Mouse (Mus musculus): ENCODE measurements around the gene Zfp74. TPM values are rescaled to one million over a fixed set of nuclear protein-coding genes. Genes with fewer than 3 reads are reported as not detected.

Gene Zfp74
- polyA plus RNA-seq, 1 experiment from 2014 or later: 18.0 TPM

DNA sequence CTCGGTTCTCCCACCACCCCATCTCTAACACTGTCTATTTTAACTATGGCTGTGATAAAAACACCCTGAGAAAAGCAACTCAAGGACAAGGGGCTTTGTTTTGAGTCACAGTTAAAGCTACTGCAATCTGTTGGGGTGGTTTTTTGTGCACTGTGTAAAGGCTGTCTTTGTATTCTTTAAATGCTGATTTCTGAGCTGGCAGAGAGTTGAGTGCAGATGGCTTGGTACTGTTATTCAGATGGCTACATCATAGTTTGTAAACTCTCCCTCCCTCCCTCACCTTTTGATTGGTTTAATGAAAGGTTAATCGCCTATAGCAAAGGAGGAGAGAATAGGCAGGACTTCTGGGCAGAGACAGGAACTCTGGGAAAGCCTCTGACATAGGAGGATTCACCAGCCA is 9.7 kb downstream of the Zfp74 start:
- WGBS: 79% methylated on average over 2 of the region's 2 CpGs

GRCm38 (mm10) chr7:29943720-29944119 is 10.2 kb downstream of the Zfp74 start:
- Histone ChIP-seq H3K4me1 (replicated peaks) (no peaks in the 10 kb centered on the region), H3K27me3 (no peaks in the 10 kb centered on the region), H3K4me2 (no peak overlapping the region), H3K9ac (replicated peaks) (no peak overlapping the region), H3K27ac (no peak overlapping the region), H3K36me3 (peaks cover 56% of the 10 kb centered on the region), H3K4me3 (replicated peaks) (no peak overlapping the region), H3K9me3 (no peaks in the 10 kb centered on the region)
- no peak for ATAC-seq (ENCODE audit: insufficient number of reproducible peaks, insufficient read depth, low FRiP score, low TSS enrichment, low read depth)
- WGBS: 76% methylated on average over 2 of the region's 2 CpGs

More for the DNA sequence above, 9.7 kb downstream of the Zfp74 start:
- no peaks in the 10 kb centered on the region for H3K4me1 ChIP-seq (replicated peaks)
- H3K27me3 ChIP-seq: no peaks in the 10 kb centered on the region
- H3K36me3 ChIP-seq: peaks cover 60% of the 10 kb centered on the region
- no peak overlapping the region for H3K4me2 ChIP-seq
- no peak for ATAC-seq (ENCODE audit: insufficient number of reproducible peaks, insufficient read depth, low FRiP score, low TSS enrichment, low read depth)
- no peak overlapping the region for H3K27ac ChIP-seq
- no peak overlapping the region for H3K9ac ChIP-seq (replicated peaks)
- no peak overlapping the region for H3K4me3 ChIP-seq (replicated peaks)
- H3K9me3 ChIP-seq: no peaks in the 10 kb centered on the region

GRCm38 (mm10) chr7:29942740-29943139 is 11.1 kb downstream of the Zfp74 start:
- Histone ChIP-seq H3K27me3 (no peaks in the 10 kb centered on the region), H3K9me3 (no peaks in the 10 kb centered on the region), H3K4me3 (replicated peaks) (no peak overlapping the region), H3K4me1 (replicated peaks) (no peaks in the 10 kb centered on the region), H3K9ac (replicated peaks) (no peak overlapping the region), H3K36me3 (peaks cover 57% of the 10 kb centered on the region), H3K4me2 (no peak overlapping the region), H3K27ac (no peak overlapping the region)
- ATAC-seq (ENCODE audit: insufficient number of reproducible peaks, insufficient read depth, low FRiP score, low TSS enrichment, low read depth): no peak
- 61% methylated on average over 2 of the region's 2 CpGs for WGBS

GRCm38 (mm10) chr7:29941027-29941426 is 12.9 kb downstream of the Zfp74 start:
- Histone ChIP-seq H3K27me3 (no peaks in the 10 kb centered on the region), H3K36me3 (peaks cover 68% of the 10 kb centered on the region)
- WGBS: 90% methylated on average over 11 of the region's 11 CpGs

GRCm38 (mm10) chr7:29938856-29939255 is 15.0 kb downstream of the Zfp74 start:
- H3K9me3 ChIP-seq: no peaks in the 10 kb centered on the region
- WGBS: 90% methylated on average over 6 of the region's 6 CpGs
- no peak for ATAC-seq (ENCODE audit: insufficient number of reproducible peaks, insufficient read depth, low FRiP score, low TSS enrichment, low read depth)
- H3K27ac ChIP-seq: no peak overlapping the region
- no peak overlapping the region for H3K9ac ChIP-seq (replicated peaks)
- no peaks in the 10 kb centered on the region for H3K4me1 ChIP-seq (replicated peaks)
- no peak overlapping the region for H3K4me3 ChIP-seq (replicated peaks)
- peaks cover 86% of the 10 kb centered on the region for H3K36me3 ChIP-seq
- no peak overlapping the region for H3K4me2 ChIP-seq
- no peaks in the 10 kb centered on the region for H3K27me3 ChIP-seq

More at GRCm38 (mm10) chr7:29941027-29941426, 12.9 kb downstream of the Zfp74 start:
- H3K27ac ChIP-seq: no peak overlapping the region
- H3K9me3 ChIP-seq: no peaks in the 10 kb centered on the region
- H3K9ac ChIP-seq (replicated peaks): no peak overlapping the region
- H3K4me3 ChIP-seq (replicated peaks): no peak overlapping the region
- no peaks in the 10 kb centered on the region for H3K4me1 ChIP-seq (replicated peaks)
- no peak overlapping the region for H3K4me2 ChIP-seq
- ATAC-seq (ENCODE audit: insufficient number of reproducible peaks, insufficient read depth, low FRiP score, low TSS enrichment, low read depth): no peak

DNA sequence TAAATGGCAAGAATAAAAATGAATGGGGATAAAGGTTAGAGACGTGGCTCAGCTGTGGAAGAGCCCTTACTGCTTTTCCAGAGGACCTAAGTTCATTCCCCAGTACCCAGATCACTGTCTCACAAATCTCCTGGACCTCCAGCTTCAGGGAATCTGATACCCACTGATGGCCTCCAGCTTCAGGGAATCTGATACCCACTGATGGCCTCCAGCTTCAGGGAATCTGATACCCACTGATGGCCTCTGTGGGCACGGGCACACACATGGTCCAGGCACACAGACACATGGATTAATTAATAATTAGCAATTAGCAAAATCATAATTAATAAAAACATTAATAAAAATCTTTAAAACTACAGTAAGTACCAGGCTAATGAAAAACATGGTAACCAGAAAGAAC is 31.1 kb downstream of the Zfp74 start:
- no peak overlapping the region for H3K4me3 ChIP-seq (replicated peaks)
- 60% methylated on average over 2 of the region's 2 CpGs for WGBS

GRCm38 (mm10) chr7:29921439-29922093 is 32.3 kb downstream of the Zfp74 start:
- H3K27me3 ChIP-seq: no peaks in the 10 kb centered on the region
- no peak overlapping the region for H3K9ac ChIP-seq (replicated peaks)
- peaks cover 9% of the 10 kb centered on the region for H3K36me3 ChIP-seq
- no peak for ATAC-seq (ENCODE audit: insufficient number of reproducible peaks, insufficient read depth, low FRiP score, low TSS enrichment, low read depth)
- no peak overlapping the region for H3K4me3 ChIP-seq (replicated peaks)
- H3K27ac ChIP-seq: no peak overlapping the region
- WGBS: 80% methylated on average over 6 of the region's 6 CpGs
- peaks cover 9% of the 10 kb centered on the region; the same call in 1 of the 2 replicates for H3K9me3 ChIP-seq
- no peak overlapping the region for H3K4me2 ChIP-seq
- no peaks in the 10 kb centered on the region for H3K4me1 ChIP-seq (replicated peaks)

More for the DNA sequence above, 31.1 kb downstream of the Zfp74 start:
- no peaks in the 10 kb centered on the region for H3K27me3 ChIP-seq
- no peaks in the 10 kb centered on the region for H3K36me3 ChIP-seq
- no peak overlapping the region for H3K27ac ChIP-seq
- no peak overlapping the region for H3K9ac ChIP-seq (replicated peaks)
- no peak overlapping the region for H3K4me2 ChIP-seq
- ATAC-seq (ENCODE audit: insufficient number of reproducible peaks, insufficient read depth, low FRiP score, low TSS enrichment, low read depth): no peak
- no peaks in the 10 kb centered on the region for H3K4me1 ChIP-seq (replicated peaks)
- peaks cover 9% of the 10 kb centered on the region; the same call in 1 of the 2 replicates for H3K9me3 ChIP-seq

- Histone ChIP-seq H3K4me1 (replicated peaks) (no peaks in the 10 kb centered on the region), H3K27ac (no peak overlapping the region), H3K9ac (replicated peaks) (no peak overlapping the region), H3K27me3 (no peaks in the 10 kb centered on the region), H3K36me3 (peaks cover 40% of the 10 kb centered on the region), H3K9me3 (peaks cover 8% of the 10 kb centered on the region; the same call in 1 of the 2 replicates), H3K4me2 (no peak overlapping the region), H3K4me3 (replicated peaks) (no peak overlapping the region)
- ATAC-seq (ENCODE audit: insufficient number of reproducible peaks, insufficient read depth, low FRiP score, low TSS enrichment, low read depth): no peak
- 90% methylated on average over 4 of the region's 4 CpGs for WGBS
These were observed 35.8 kb downstream of the Zfp74 start for GRCm38 (mm10) chr7:29918062-29918453.

GRCm38 (mm10) chr7:29917371-29918061 is 36.4 kb downstream of the Zfp74 start:
- peaks cover 44% of the 10 kb centered on the region for H3K36me3 ChIP-seq

DNA sequence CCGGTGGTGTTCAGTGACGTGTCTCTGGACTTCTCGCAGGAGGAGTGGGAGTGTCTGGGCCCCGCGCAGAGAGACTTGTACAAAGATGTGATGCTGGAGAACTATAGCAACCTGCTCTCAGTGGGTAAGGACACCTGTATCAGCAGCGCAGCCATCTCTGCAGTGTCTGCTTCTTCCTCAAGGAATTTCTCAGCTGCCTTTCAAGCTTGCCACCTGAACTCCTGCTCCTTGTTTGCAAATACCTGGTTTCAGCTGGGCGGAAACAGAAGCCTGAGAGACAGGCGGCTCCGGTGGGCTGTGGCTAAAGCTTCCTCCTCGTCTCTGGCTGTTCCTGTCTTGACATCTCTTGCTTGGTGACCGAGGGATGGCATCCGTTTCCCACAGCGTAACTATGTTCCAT is 41.7 kb downstream of the Zfp74 start:
- peaks cover 18% of the 10 kb centered on the region for H3K4me1 ChIP-seq (replicated peaks)
- ATAC-seq (ENCODE audit: insufficient number of reproducible peaks, insufficient read depth, low FRiP score, low TSS enrichment, low read depth): no peak
- no peak overlapping the region for H3K9ac ChIP-seq (replicated peaks)
- H3K4me2 ChIP-seq: no peak overlapping the region
- no peak overlapping the region for H3K4me3 ChIP-seq (replicated peaks)
- H3K36me3 ChIP-seq: peaks cover 65% of the 10 kb centered on the region
- H3K9me3 ChIP-seq: peaks cover 8% of the 10 kb centered on the region; the same call in 1 of the 2 replicates
- no peaks in the 10 kb centered on the region for H3K27me3 ChIP-seq
- no peak overlapping the region for H3K27ac ChIP-seq
- WGBS: 92% methylated on average over 13 of the region's 13 CpGs

More at GRCm38 (mm10) chr7:29917371-29918061, 36.4 kb downstream of the Zfp74 start:
- Histone ChIP-seq H3K9ac (replicated peaks) (no peak overlapping the region), H3K27ac (no peak overlapping the region), H3K27me3 (no peaks in the 10 kb centered on the region), H3K9me3 (peaks cover 8% of the 10 kb centered on the region; the same call in 1 of the 2 replicates), H3K4me2 (no peak overlapping the region), H3K4me1 (replicated peaks) (no peaks in the 10 kb centered on the region), H3K4me3 (replicated peaks) (no peak overlapping the region)
- ATAC-seq (ENCODE audit: insufficient number of reproducible peaks, insufficient read depth, low FRiP score, low TSS enrichment, low read depth): no peak
- 51% methylated on average over 6 of the region's 6 CpGs for WGBS

DNA sequence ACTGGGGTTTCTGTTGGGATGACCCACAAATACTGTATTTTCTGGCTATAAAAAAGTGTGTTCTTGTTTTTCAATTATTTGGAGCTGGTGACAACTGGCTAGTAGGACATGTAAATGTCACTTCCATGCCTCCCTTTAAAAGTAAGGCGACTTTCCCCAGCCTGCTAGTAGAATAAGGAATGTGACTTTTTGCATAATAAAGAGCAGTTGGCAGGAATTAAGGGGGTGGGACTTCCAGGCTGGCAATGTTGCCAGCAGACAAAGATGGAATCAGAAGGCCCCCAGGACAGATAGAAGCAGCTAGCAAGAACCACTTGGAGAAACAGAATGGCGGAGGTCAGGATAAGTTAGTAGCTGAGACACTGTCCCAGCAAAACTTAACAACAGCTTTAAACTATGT is 43.6 kb downstream of the Zfp74 start:
- Histone ChIP-seq H3K27ac (no peak overlapping the region), H3K4me3 (replicated peaks) (peak overlapping the region; percentile 57; the same call in 1 of the 2 replicates), H3K4me1 (replicated peaks) (peaks cover 18% of the 10 kb centered on the region), H3K4me2 (peak overlapping the region; percentile 68), H3K9ac (replicated peaks) (no peak overlapping the region), H3K9me3 (peaks cover 5% of the 10 kb centered on the region; the same call in 1 of the 2 replicates), H3K27me3 (no peaks in the 10 kb centered on the region), H3K36me3 (peaks cover 50% of the 10 kb centered on the region)
- no peak for ATAC-seq (ENCODE audit: insufficient number of reproducible peaks, insufficient read depth, low FRiP score, low TSS enrichment, low read depth)
- WGBS: 76% methylated on average over 2 of the region's 2 CpGs
